Mouse (Mus musculus): Measurements from ENCODE around the gene Wdr86.

Gene Wdr86

DNA sequence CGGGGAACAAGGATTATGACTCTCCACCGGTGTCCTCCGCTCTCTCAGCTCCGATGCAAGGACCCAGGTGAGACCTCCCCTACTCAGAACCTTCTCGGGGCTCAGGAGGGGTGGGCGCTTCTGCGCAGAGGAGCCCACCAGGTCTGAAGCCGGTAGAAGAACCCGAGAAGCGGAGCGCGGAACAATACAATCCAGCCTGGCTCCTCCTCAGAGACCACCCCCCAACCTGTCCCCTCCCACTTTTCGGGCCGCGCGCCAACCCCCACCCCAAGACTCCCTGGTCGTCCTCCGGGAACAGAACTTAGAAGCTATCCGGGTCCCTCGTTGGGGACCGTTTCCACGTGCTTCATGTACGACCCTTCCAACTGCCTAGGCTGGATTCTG lies at the start of gene Wdr86:
Gene Wdr86 (minus strand): TSS at position 240 of the 384 bp plus-strand sequence.
- DNase-seq (ENCODE audit: low spot score in 2 of 2) = no peak

- DNase-seq (ENCODE audit: low spot score in 2 of 2) = no peak
Observed at GRCm38 (mm10) chr5:24779881-24780512, 49.5 kb upstream of the Wdr86 start.

GRCm38 (mm10) chr5:24779321-24779720 lies 48.8 kb upstream of the Wdr86 start:
- DNase-seq (ENCODE audit: low spot score in 2 of 2) = no peak

GRCm38 (mm10) chr5:24778843-24779140 lies 48.3 kb upstream of the Wdr86 start:
- no peak for DNase-seq (ENCODE audit: low spot score in 2 of 2)

DNA sequence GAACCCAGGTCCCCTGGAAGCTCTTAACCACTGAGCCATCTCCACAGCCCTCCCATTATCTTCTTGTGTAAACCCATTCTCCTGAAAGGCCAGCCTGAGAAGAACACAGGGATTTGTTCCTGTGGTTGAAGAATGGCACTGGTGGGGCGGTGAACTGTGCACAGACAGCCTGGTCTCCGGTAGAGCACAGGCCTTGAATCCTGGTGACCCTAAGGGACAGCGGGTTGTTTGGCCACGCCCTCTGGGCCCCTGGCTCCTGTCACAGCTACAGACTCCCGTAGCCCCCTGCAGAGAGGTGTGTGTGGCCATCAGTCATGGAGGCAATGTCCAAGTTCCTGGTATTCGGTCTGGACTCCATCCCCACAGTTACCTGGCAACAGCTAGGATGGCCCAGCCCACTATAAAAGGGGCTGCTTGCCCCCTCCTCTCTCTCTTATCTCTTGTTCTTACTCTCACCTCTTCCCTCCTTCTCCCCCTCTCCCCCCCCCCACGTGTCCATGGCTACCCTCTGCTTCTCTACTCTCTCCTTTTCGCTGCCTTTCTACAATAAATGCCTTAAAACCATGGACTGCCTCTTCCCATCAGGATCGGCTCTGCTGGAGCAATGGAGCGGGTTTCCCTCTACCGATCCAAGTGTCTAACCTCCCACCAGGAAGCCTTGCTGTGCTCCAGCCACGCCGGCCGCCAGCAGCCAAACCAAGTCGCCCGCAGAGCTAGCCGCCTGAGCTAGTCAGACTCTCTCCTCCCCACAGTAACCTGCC lies 47.7 kb upstream of the Wdr86 start:
- no peak for DNase-seq (ENCODE audit: low spot score in 2 of 2)

DNA sequence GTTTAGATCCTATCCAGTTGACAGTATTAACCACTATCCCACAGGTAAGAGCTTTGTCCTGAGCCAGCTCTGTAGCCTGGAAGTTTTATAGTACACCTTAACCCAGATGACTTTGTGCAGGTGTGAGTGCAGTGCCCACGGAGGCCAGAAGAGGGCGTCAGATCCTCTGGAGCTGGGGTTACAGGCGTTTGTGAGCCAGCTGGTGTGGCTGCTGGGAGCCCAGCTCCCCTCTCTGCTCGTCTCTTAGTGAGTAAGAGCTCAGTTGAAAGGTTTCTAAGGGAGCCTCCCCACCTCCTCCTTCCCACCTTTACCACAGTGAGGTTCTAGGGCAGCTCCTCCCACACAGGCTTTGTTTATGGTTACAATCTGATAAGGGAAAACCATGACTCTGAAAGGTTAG lies 46.2 kb upstream of the Wdr86 start:
- DNase-seq (ENCODE audit: low spot score in 2 of 2) = no peak

GRCm38 (mm10) chr5:24774549-24774948 lies 44.0 kb upstream of the Wdr86 start:
- DNase-seq (ENCODE audit: low spot score in 2 of 2) = peak in 1 of 2 experiments; percentile 35

DNA sequence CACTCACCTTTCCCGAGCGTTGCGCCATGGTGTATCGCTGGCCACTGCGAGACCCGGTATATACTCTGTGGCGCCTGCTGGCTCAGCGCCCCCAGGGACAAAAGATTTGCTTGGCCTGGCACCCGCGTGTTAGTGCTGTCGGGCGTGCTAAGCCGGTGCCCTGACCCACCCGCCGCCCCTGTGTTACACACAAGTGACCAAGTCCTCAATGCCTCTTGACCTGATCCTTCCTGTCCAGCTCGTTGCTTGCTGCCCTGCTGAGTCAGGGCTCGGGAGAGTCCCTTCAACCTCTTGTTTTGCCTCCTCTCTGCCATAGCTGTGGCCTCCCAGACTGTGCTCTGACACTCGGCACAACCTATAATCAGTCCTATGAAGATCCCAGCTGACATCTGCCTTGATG lies 27.3 kb upstream of the Wdr86 start, which contains the start of gene Crygn:
Gene Crygn (minus strand): TSS at position 193 of the 400 bp plus-strand sequence.
- DNase-seq (ENCODE audit: low spot score in 2 of 2) = no peak

GRCm38 (mm10) chr5:24756931-24757330 lies 26.4 kb upstream of the Wdr86 start:
- DNase-seq (ENCODE audit: low spot score in 2 of 2) = no peak

GRCm38 (mm10) chr5:24752175-24752498 lies 21.6 kb upstream of the Wdr86 start:
- no peak for DNase-seq (ENCODE audit: low spot score in 2 of 2)

GRCm38 (mm10) chr5:24751305-24752174 lies 21.0 kb upstream of the Wdr86 start:
- DNase-seq (ENCODE audit: low spot score in 2 of 2) = peak; percentile 63 to 78

DNA sequence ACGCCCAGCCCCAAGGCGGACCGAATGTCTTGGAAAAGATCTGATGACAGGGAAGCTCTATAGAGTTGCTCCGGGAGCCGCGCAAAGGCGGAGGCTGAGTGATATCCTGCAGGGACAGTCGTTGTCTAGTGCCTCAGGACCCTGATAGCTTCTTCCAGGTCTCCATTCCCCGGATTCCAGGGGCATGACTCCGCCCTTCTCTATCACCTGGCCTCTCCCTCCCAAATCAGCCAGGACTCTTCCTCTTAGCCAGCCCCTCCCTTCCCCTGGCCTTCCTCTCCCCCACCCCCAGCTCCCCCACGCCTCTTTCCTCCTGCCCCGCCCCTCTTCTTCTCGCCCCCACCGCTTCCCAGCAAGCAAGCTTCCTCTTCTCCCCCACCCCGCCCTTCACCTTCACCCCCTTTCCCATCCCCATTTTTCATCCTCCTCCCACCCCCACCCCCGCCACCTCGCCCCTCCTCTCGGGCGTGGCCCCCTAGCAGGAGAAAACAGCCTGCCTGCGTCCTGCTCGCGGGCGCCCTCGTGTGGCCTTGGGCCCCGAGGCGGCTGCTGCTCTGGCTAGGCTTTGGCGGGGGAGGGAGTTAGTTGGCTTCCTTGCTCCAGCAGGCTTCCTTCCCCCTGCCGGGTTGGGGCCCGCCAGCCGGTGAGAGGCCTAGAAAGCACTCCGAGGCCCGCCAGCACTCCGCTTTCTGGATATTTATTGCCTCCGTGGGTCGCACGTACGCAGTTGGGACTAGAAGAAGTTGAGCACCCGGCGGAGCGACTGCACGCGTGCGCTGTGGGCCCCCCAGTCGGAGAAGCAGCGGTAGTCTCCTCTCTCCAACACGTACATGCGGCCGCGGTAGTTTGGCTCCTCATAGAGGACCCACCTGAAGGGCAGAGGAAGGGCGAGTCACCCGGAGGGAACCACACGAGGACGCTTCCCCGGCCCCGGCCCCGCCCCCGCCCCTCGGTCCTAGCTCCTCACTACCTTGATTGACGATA lies 20.1 kb upstream of the Wdr86 start:
- DNase-seq (ENCODE audit: low spot score in 2 of 2) = peak; percentile 90 to 91

DNA sequence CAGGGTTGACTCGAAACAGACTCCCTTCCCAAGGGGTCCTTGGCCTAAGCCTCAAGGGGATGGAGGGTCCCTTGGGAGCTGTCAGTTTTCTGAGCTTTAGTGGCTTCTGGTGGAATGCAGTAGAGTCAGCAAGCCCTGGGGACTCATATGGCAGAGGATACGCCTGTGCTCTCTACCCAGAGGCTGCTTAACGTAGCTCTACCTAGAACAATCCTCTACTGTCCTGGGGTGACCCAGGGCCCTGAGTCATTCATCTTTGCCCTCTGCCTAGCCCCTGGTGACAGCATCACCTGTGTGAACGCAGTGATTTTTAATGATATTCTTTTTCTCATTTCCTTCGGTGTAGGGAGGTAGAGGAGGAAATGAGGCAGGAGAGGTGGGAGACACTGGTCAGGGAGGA lies 19.2 kb upstream of the Wdr86 start:
- no peak for DNase-seq (ENCODE audit: low spot score in 2 of 2)

DNA sequence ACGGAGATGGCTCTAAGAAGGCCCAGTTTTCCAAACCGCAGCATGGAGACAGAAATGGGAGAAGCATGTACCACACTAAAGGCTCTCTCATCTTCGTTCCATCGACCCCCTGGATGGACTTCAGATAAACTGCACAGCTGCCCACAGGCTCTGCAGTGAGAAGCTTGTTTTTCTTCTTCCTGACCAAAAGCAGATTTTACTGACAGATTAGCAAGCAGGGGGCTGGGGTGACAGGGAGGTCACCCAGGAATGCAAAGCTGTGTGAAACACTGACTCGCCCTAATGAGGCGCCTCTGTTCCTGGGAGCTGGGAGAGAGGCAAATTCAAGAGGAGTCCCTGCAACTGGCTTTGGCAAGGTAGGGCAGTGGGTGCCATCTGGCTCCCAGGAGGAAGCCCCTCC lies 17.0 kb upstream of the Wdr86 start:
- no peak for DNase-seq (ENCODE audit: low spot score in 2 of 2)

DNA sequence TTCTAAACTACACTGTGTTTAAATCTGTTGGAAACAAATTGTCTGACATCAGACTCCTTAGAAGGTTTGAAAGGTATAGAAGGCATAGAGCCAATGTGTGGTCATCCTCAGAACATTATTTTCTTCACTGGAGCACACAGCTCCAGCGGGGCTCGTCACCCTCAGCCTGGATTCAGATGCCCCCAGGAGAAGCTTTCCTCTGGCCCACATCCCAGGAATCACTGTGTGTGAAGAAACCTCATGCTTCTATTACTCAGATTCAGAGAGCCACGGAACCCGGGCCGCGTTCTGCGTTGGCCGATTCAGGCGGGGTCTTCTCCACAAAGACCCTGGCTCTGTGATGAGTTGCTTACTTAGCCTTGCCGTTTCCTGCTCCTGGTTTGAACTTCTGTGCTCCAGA lies 13.4 kb upstream of the Wdr86 start:
- no peak for DNase-seq (ENCODE audit: low spot score in 2 of 2)

DNA sequence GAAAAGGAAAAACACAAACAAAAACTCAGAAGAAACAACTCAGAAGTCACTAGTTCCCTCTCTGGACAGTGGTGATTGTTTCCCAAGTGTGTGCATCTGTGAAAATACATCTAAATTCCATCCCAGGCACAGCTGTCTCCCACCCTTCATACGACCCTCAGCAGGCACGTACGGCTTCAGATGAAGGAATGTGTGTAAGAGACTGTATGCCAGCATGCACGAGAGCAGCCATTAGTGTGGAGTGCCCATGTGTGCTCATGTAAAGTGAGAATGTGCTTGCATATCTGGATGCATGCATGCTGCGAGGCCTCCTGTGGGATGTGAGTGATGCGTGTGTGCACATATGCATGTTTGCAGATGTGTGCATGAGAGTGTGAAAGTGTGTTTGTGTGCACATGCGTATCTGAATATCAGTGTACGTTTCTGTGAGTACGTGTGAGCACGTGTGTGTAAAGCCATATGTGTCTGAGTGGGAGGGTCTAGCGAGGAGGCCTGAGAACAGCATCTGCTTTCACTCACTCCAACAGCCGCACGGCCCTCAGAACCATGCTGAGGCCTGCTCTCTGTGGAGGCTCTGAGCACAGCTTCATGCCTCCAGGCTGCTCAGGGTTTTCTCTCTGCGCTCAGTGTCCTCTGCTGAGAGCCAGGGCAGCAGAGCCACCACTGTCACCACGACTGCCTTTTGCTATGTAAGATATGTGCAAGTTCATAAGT lies 10.8 kb upstream of the Wdr86 start:
- no peak for DNase-seq (ENCODE audit: low spot score in 2 of 2)

GRCm38 (mm10) chr5:24739141-24739753 lies 8.7 kb upstream of the Wdr86 start:
- DNase-seq (ENCODE audit: low spot score in 2 of 2) = peak; percentile 68 to 73

GRCm38 (mm10) chr5:24738517-24738916 lies 8.0 kb upstream of the Wdr86 start:
- DNase-seq (ENCODE audit: low spot score in 2 of 2) = no peak

- no peak for DNase-seq (ENCODE audit: low spot score in 2 of 2)
Observed at GRCm38 (mm10) chr5:24737595-24737994, 7.1 kb upstream of the Wdr86 start.

DNA sequence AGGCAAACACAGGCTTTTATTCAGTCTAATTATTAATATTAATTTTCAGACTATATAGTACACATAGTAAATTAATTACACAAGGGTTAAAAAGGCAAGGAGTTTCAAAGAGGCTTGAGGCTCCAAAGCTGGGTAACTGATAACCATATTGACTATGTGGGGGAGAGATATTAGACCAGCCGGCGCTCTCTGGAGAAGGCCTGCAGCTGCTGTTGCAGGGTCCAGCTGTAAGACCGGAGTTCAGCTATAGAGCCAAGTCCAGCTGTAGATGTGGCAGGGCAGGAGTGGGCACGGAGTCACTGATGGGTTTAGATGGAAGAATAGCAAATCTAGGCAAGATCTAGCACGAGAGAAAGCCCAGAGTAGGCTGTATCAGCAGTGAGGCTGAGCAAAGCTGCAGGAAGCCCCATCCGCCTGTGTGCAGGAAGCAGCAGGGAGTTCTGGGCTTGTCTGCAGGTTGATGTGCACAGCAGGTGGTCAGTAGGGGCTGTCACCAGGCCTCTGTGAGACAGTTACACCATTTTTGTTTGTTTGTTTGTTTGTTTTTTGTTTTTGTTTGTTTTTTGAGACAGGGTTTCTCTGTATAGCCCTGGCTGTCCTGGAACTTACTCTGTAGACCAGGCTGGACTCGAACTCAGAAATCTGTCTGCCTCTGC lies 3.4 kb upstream of the Wdr86 start:
- DNase-seq (ENCODE audit: low spot score in 2 of 2) = no peak

Data from right cerebral cortex, postnatal 10 days (tissue).